Mouse (Mus musculus): ENCODE data around the gene Pkn1. TPM values are rescaled to one million over a fixed set of nuclear protein-coding genes. Genes with fewer than 3 reads are reported as not detected.

The Pkn1 gene
- total and polyA plus RNA-seq, 2 experiments from 2014 or later, result 18.2 to 65.6 TPM

- no peak for TF ChIP-seq CTCF (IDR thresholded peaks at IDR 0.05; ENCODE audit: low read depth)
- no peaks in the 10 kb centered on the region for H3K27me3 ChIP-seq (ENCODE audit: insufficient read depth, low read length)
- H3K4me1 ChIP-seq (ENCODE audit: insufficient read depth, low read length), result no peaks in the 10 kb centered on the region
- H3K4me3 ChIP-seq (ENCODE audit: low read length), result no peak overlapping the region
- H3K9ac ChIP-seq (replicated peaks; ENCODE audit: low read length), result no peak overlapping the region
- peaks cover 13% of the 10 kb centered on the region; the same call in 1 of the 2 replicates for H3K36me3 ChIP-seq (ENCODE audit: insufficient read depth, low read length)
- no peak overlapping the region for H3K4me2 ChIP-seq (ENCODE audit: low read depth, low read length)
- no peaks in the 10 kb centered on the region for H3K9me3 ChIP-seq (ENCODE audit: low read length)
- H3K27ac ChIP-seq, result no peak overlapping the region
- ATAC-seq, result no peak
- DNase-seq (ENCODE audit: low spot score), result no peak
Measured at GRCm38 (mm10) chr8:83616625-83617024, 82.4 kb downstream of the Pkn1 start.

Small RNA genes within 50 kb of the gene (microRNA-seq; reads per million reads assigned to microRNA genes)
- gene Mir1668, result 0 reads per million in 2 experiments

Other genes starting within 250 kb of the Pkn1 start
- 179 and 224 TPM in 2 replicates for gene Scoc, start 240.8 kb downstream of the Pkn1 start, total RNA-seq (2014; rRNA removed)
- 441 TPM in 2 replicates for gene Scoc, start 240.8 kb downstream of the Pkn1 start, polyA plus RNA-seq (2015; fragmentation: Nextera tagmentation; extraction: Ambion mirVana)
- 0.05 TPM in 1 of 2 replicates, not detected in the other for gene Olfr370, start 163.4 kb downstream of the Pkn1 start, total RNA-seq (2014; rRNA removed)
- 0.08 TPM in 1 of 2 replicates, not detected in the other for gene Olfr370, start 163.4 kb downstream of the Pkn1 start, polyA plus RNA-seq (2015; fragmentation: Nextera tagmentation; extraction: Ambion mirVana)
- gene Ndufb7, start 132.5 kb downstream of the Pkn1 start, total RNA-seq (2014; rRNA removed), result 124 and 186 TPM in 2 replicates
- gene Ndufb7, start 132.5 kb downstream of the Pkn1 start, polyA plus RNA-seq (2015; fragmentation: Nextera tagmentation; extraction: Ambion mirVana), result 436 and 442 TPM in 2 replicates
- gene Tecr, start 91.2 kb downstream of the Pkn1 start, total RNA-seq (2014; rRNA removed), result 1,283 and 1,409 TPM in 2 replicates
- gene Tecr, start 91.2 kb downstream of the Pkn1 start, polyA plus RNA-seq (2015; fragmentation: Nextera tagmentation; extraction: Ambion mirVana), result 1,550 and 1,625 TPM in 2 replicates
- 35.3 and 42.7 TPM in 2 replicates for gene Dnajb1, start 91.0 kb downstream of the Pkn1 start, total RNA-seq (2014; rRNA removed)
- 60.1 and 65.0 TPM in 2 replicates for gene Dnajb1, start 91.0 kb downstream of the Pkn1 start, polyA plus RNA-seq (2015; fragmentation: Nextera tagmentation; extraction: Ambion mirVana)
- gene Gipc1, start 46.5 kb downstream of the Pkn1 start, total RNA-seq (2014; rRNA removed), result 71.5 and 84.9 TPM in 2 replicates
- gene Gipc1, start 46.5 kb downstream of the Pkn1 start, polyA plus RNA-seq (2015; fragmentation: Nextera tagmentation; extraction: Ambion mirVana), result 114 and 121 TPM in 2 replicates
- 2.6 and 4.7 TPM in 2 replicates for gene Ptger1, start 32.5 kb downstream of the Pkn1 start, total RNA-seq (2014; rRNA removed)
- 0.40 and 0.49 TPM in 2 replicates for gene Ptger1, start 32.5 kb downstream of the Pkn1 start, polyA plus RNA-seq (2015; fragmentation: Nextera tagmentation; extraction: Ambion mirVana)
- gene Ddx39, start 16.0 kb upstream of the Pkn1 start, total RNA-seq (2014; rRNA removed), result 36.2 and 44.6 TPM in 2 replicates
- gene Ddx39, start 16.0 kb upstream of the Pkn1 start, polyA plus RNA-seq (2015; fragmentation: Nextera tagmentation; extraction: Ambion mirVana), result 72.3 and 75.9 TPM in 2 replicates
- 9.2 and 10.4 TPM in 2 replicates for gene Adgre5, start 42.1 kb upstream of the Pkn1 start, total RNA-seq (2014; rRNA removed)
- gene Adgre5, start 42.1 kb upstream of the Pkn1 start, polyA plus RNA-seq (2015; fragmentation: Nextera tagmentation; extraction: Ambion mirVana), result 8.2 and 8.6 TPM in 2 replicates
- gene Adgrl1, start 200.9 kb upstream of the Pkn1 start, total RNA-seq (2014; rRNA removed), result 393 and 469 TPM in 2 replicates
- 54.2 and 54.6 TPM in 2 replicates for gene Adgrl1, start 200.9 kb upstream of the Pkn1 start, polyA plus RNA-seq (2015; fragmentation: Nextera tagmentation; extraction: Ambion mirVana)